Mouse (Mus musculus) kidney, postnatal 0 days (tissue): ENCODE results near the gene Galk2. TPM values are rescaled to one million over a fixed set of nuclear protein-coding genes. Genes with fewer than 3 reads are reported as not detected.
A peak's percentile ranks its signal among the peaks of the same experiment; 100 is the strongest.

Experiments
- ATAC-seq: fragments of 200-750 bp; cut with Nextera tagmentation; replicated peaks from 2 replicates; pipeline ENCODE4 v1.8.0; 2017; ENCODE audit warnings: low read depth, moderate number of reproducible peaks, moderate TSS enrichment, moderate library complexity; ENCODE audit not compliant: low FRiP score
- DNase-seq: peaks from one replicate; pipeline ENCODE4 v3.0.0-alpha.2; 2016; ENCODE audit warnings: low spot score
- H3K27ac ChIP-seq: fragments of 300-500 bp; sonication (generic); 2 replicates; pipeline ENCODE4 v1.5.1; 2014; ENCODE audit warnings: mild to moderate bottlenecking
- H3K27me3 ChIP-seq: fragments of 300-500 bp; sonication (generic); 2 replicates; pipeline ENCODE4 v1.6.1; 2014; ENCODE audit warnings: low read length, mixed read lengths; ENCODE audit not compliant: insufficient read depth
- H3K36me3 ChIP-seq: fragments of 300-500 bp; sonication (generic); 2 replicates; pipeline ENCODE4 v1.6.1; 2014; ENCODE audit warnings: low read length, mixed read lengths; ENCODE audit not compliant: insufficient read depth
- H3K4me1 ChIP-seq: fragments of 300-500 bp; sonication (generic); replicated peaks from 2 replicates; pipeline ENCODE4 v1.6.1; 2014; ENCODE audit warnings: antibody characterized with exemption, low read length, mixed read lengths; ENCODE audit not compliant: insufficient read depth
- H3K4me2 ChIP-seq: fragments of 300-500 bp; sonication (generic); 2 replicates; pipeline ENCODE4 v1.6.1; 2014; ENCODE audit warnings: mild to moderate bottlenecking, low read length, moderate library complexity, mixed read lengths
- H3K4me3 ChIP-seq: fragments of 300-500 bp; sonication (generic); replicated peaks from 2 replicates; pipeline ENCODE4 v1.5.1; 2014; ENCODE audit warnings: low read depth, low read length
- H3K9ac ChIP-seq: fragments of 300-500 bp; sonication (generic); 2 replicates; pipeline ENCODE4 v1.6.1; 2014; ENCODE audit warnings: low read depth, low read length
- H3K9me3 ChIP-seq: fragments of 300-500 bp; sonication (generic); replicated peaks from 2 replicates; pipeline ENCODE4 v1.6.1; 2016; ENCODE audit warnings: low read length, inconsistent platforms, mixed read lengths
- CTCF ChIP-seq: IDR thresholded peaks from 2 replicates; pipeline ENCODE4 v1.5.1; 2016; ENCODE audit warnings: antibody characterized with exemption, low read depth, mild to moderate bottlenecking, moderate library complexity
- WGBS: fragments of 180-500 bp; shearing (Covaris S2); extraction: QIAGEN DNeasy Blood & Tissue Kit; methylation state at CpG from one replicate; pipeline ENCODE4 v1.1.7; 2014; 5-methylcytosine and 5-hydroxymethylcytosine counted together
- polyA plus RNA-seq: library from polyadenylated mRNA; unstranded; fragments of >200 nt; fragmentation: Nextera tagmentation; extraction: Ambion mirVana; gene quantifications from 2 replicates; pipeline ENCODE4 v1.2.1, GENCODE M21; 2015

Gene Galk2
- polyA plus RNA-seq, 1 experiment from 2014 or later, result 60.6 TPM

GRCm38 (mm10) chr2:125893096-125893495 lies 34.2 kb downstream of the Galk2 start:
- no peaks in the 10 kb centered on the region for H3K4me1 ChIP-seq
- no peak overlapping the region for H3K4me2 ChIP-seq
- H3K9ac ChIP-seq, result no peak overlapping the region
- DNase-seq (peak; percentile 73), ATAC-seq (no peak)
- H3K27ac ChIP-seq, result no peak overlapping the region
- no peaks in the 10 kb centered on the region for H3K27me3 ChIP-seq
- peak; percentile 79 for TF ChIP-seq CTCF
- no peak overlapping the region for H3K4me3 ChIP-seq
- 44% methylated on average over 6 of the region's 6 CpGs for WGBS
- H3K36me3 ChIP-seq, result peaks cover 5% of the 10 kb centered on the region
- H3K9me3 ChIP-seq, result no peaks in the 10 kb centered on the region

GRCm38 (mm10) chr2:125895099-125895498 lies 36.2 kb downstream of the Galk2 start:
- ATAC-seq (no peak), DNase-seq (no peak)
- Histone ChIP-seq H3K36me3 (peaks cover 9% of the 10 kb centered on the region; the same call in 1 of the 2 replicates), H3K9me3 (no peaks in the 10 kb centered on the region), H3K27me3 (no peaks in the 10 kb centered on the region), H3K4me3 (no peak overlapping the region), H3K4me2 (no peak overlapping the region), H3K4me1 (no peaks in the 10 kb centered on the region), H3K27ac (no peak overlapping the region), H3K9ac (no peak overlapping the region)
- no peak for TF ChIP-seq CTCF
- 74% methylated on average over 4 of the region's 4 CpGs for whole genome bisulfite sequencing

- Histone ChIP-seq H3K9me3 (no peaks in the 10 kb centered on the region), H3K4me1 (no peaks in the 10 kb centered on the region), H3K4me2 (no peak overlapping the region), H3K27ac (no peak overlapping the region), H3K36me3 (peaks cover 10% of the 10 kb centered on the region; the same call in 1 of the 2 replicates), H3K4me3 (no peak overlapping the region), H3K27me3 (no peaks in the 10 kb centered on the region), H3K9ac (no peak overlapping the region)
- no peak for TF ChIP-seq CTCF
- ATAC-seq (no peak), DNase-seq (no peak)
- 95% methylated on average over 3 of the region's 3 CpGs for WGBS
Observed at GRCm38 (mm10) chr2:125896355-125896754, 37.4 kb downstream of the Galk2 start.

- no peak overlapping the region for H3K9ac ChIP-seq
- no peak for TF ChIP-seq CTCF
- no peaks in the 10 kb centered on the region for H3K9me3 ChIP-seq
- no peak overlapping the region for H3K27ac ChIP-seq
- no peaks in the 10 kb centered on the region for H3K4me1 ChIP-seq
- WGBS, result 81% methylated on average over 6 of the region's 6 CpGs
- DNase-seq (no peak), ATAC-seq (no peak)
- no peak overlapping the region for H3K4me2 ChIP-seq
- H3K36me3 ChIP-seq, result peaks cover 17% of the 10 kb centered on the region; the same call in 1 of the 2 replicates
- H3K4me3 ChIP-seq, result no peak overlapping the region
- no peaks in the 10 kb centered on the region for H3K27me3 ChIP-seq
Observed at GRCm38 (mm10) chr2:125900797-125901410, 42.0 kb downstream of the Galk2 start.

GRCm38 (mm10) chr2:125901426-125901825 lies 42.5 kb downstream of the Galk2 start:
- ATAC-seq (no peak), DNase-seq (no peak)
- Histone ChIP-seq H3K36me3 (peaks cover 17% of the 10 kb centered on the region; the same call in 1 of the 2 replicates), H3K4me2 (no peak overlapping the region), H3K27ac (no peak overlapping the region), H3K4me3 (no peak overlapping the region), H3K9ac (no peak overlapping the region), H3K4me1 (no peaks in the 10 kb centered on the region), H3K9me3 (no peaks in the 10 kb centered on the region), H3K27me3 (no peaks in the 10 kb centered on the region)
- TF ChIP-seq CTCF, result no peak
- 92% methylated on average over 3 of the region's 3 CpGs for WGBS

GRCm38 (mm10) chr2:125906407-125907066 lies 47.6 kb downstream of the Galk2 start:
- Histone ChIP-seq H3K9ac (no peak overlapping the region), H3K4me3 (no peak overlapping the region), H3K36me3 (0 out of 2 replicates have a peak, but pooled peaks cover 5% of the 10 kb centered on the region), H3K27me3 (no peaks in the 10 kb centered on the region), H3K4me1 (no peaks in the 10 kb centered on the region), H3K4me2 (no peak overlapping the region), H3K27ac (no peak overlapping the region), H3K9me3 (no peaks in the 10 kb centered on the region)
- no peak for DNase-seq
- no peak for TF ChIP-seq CTCF
- no peak for ATAC-seq
- WGBS, result 79% methylated on average over 4 of the region's 4 CpGs
